Mouse (Mus musculus): ENCODE data around the gene Epc2.

DNA sequence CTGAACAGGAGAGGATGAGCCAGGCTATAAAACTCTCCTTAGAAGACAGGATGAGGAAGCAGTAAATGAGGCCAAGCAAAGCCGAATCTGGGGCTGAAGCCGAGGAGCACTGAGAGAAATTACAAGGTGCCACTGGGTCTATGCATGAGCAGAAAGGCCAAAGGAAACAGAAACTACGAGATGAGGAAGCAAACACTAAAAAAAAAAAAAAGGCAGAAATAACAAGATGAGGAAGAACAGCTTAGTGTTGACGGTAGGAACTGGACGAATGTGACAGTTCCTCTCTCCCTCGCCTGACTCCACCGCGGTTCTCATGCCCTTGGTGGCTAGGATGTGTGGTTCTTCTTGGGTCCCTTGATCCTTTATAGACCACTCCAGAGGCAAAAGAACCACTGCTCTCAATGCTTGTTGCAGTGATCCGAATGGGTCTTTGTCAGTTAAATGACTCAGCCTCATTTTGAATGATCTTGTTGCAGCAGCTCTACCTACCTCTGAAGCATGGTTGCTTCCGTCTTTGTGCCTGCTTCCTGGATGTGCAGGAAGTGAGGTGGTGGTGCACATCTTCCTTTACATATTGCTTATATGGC lies 34.2 kb upstream of the Epc2 start:
- TF ChIP-seq CTCF (IDR thresholded peaks at IDR 0.05) (no peak), POLR2A (IDR thresholded peaks at IDR 0.05; ENCODE audit: insufficient read depth, low read depth, low read length) (no peak)
